Mouse (Mus musculus): ENCODE results near the gene Mien1.

- TF ChIP-seq CTCF (IDR thresholded peaks at IDR 0.05; ENCODE audit: extremely low read depth, insufficient read depth, insufficient read length, insufficient replicate concordance): no peak
- no peak for TF ChIP-seq POLR2A (IDR thresholded peaks at IDR 0.05; ENCODE audit: low read depth, low read length)
Measured at GRCm38 (mm10) chr11:98394301-98394700, 44.5 kb downstream of the Mien1 start.

Data from spleen, adult 2 months (tissue).